In genomic region chr6:134110206-134110605, GRCm38 (mm10) we compare ENCODE assay signal across 18 mouse cellular contexts.
DNase-seq lines count a peak whose midpoint lies in the region; ATAC-seq and TF ChIP-seq lines count a peak whose summit lies in the region.
"Had no signal": no experiment of that assay in that cellular context is flagged by ENCODE, and none has a peak within 500 bp of the region (broad histone marks: within the 10 kb centered on the region; RNA-seq: fewer than 3 reads in every experiment).

No protein-coding gene starts in this region.

- no peaks in the 10 kb centered on the region for H3K36me3 ChIP-seq in liver, postnatal 0 days (replicated peaks; ENCODE audit: insufficient read depth, low read length)
- H3K36me3 ChIP-seq in liver, embryonic 11.5 days (ENCODE audit: control insufficient read depth, insufficient read depth, low read length) = 0 out of 2 replicates have a peak, but pooled peaks cover 2% of the 10 kb centered on the region
- H3K36me3 ChIP-seq in forebrain, embryonic 14.5 days (ENCODE audit: control insufficient read depth, insufficient read depth, low read length) = no peaks in the 10 kb centered on the region

- H3K4me2 ChIP-seq in liver, postnatal 0 days (ENCODE audit: low read depth, low read length) = no peak overlapping the region
- H3K4me2 ChIP-seq in liver, embryonic 11.5 days = no peak overlapping the region
- no peak overlapping the region for H3K4me2 ChIP-seq in forebrain, embryonic 14.5 days (ENCODE audit: low read length)
- H3K4me2 ChIP-seq: embryonic facial prominence, embryonic 12.5 days; forebrain, embryonic 13.5 days had no signal

- H3K4me3 ChIP-seq in liver, postnatal 0 days (ENCODE audit: low read depth, low read length) = no peak overlapping the region
- H3K4me3 ChIP-seq in liver, embryonic 11.5 days (ENCODE audit: low read depth, low read length) = no peak overlapping the region
- H3K4me3 ChIP-seq in forebrain, embryonic 14.5 days (ENCODE audit: low read depth, low read length) = no peak overlapping the region
- H3K4me3 ChIP-seq: embryonic facial prominence, embryonic 10.5 days; embryonic facial prominence, embryonic 12.5 days; forebrain, embryonic 13.5 days had no signal

- 77% methylated on average over 5 of the region's 5 CpGs for WGBS in liver, postnatal 0 days (ENCODE audit: insufficient replicate concordance)
- 89% methylated on average over 5 of the region's 5 CpGs for WGBS in liver, embryonic 11.5 days
- 94% methylated on average over 5 of the region's 5 CpGs for WGBS in forebrain, embryonic 14.5 days

- TF ChIP-seq CTCF in liver, postnatal 0 days (IDR thresholded peaks at IDR 0.05; ENCODE audit: low read depth) = no peak

- TF ChIP-seq EP300 in liver, postnatal 0 days (IDR thresholded peaks at IDR 0.05; ENCODE audit: low read depth) = 0 out of 2 replicates have a peak, but pooled peaks have one; percentile 25

- peaks cover 11% of the 10 kb centered on the region; the same call in 1 of the 2 replicates for H3K4me1 ChIP-seq in liver, postnatal 0 days (ENCODE audit: insufficient read depth)
- peaks cover 28% of the 10 kb centered on the region for H3K4me1 ChIP-seq in liver, embryonic 11.5 days (replicated peaks; ENCODE audit: control insufficient read depth, insufficient read depth, low read length)
- peaks cover 7% of the 10 kb centered on the region; the same call in 1 of the 2 replicates for H3K4me1 ChIP-seq in forebrain, embryonic 14.5 days (ENCODE audit: control insufficient read depth, insufficient read depth, low read length)

- DNase-seq in liver, postnatal 0 days = no peak
- DNase-seq in liver, embryonic 11.5 days (ENCODE audit: low spot score) = no peak
- peak; percentile 89 for DNase-seq in fat pad, adult 2 months (ENCODE audit: extremely low read depth, low read depth, low spot score)
- DNase-seq in lung, postnatal 14 days = no peak
- no peak for DNase-seq in forebrain, embryonic 14.5 days (ENCODE audit: low spot score)
- DNase-seq: adrenal gland, adult 2 months; adrenal gland, postnatal 10 days; adrenal gland, postnatal 25 days; cerebellum, adult 11-12 months; cerebellum, adult 2 months; cerebellum, adult 9-10 months; cerebellum, postnatal 10 days; cerebellum, postnatal 25 days had no signal

- no peaks in the 10 kb centered on the region for H3K27me3 ChIP-seq in liver, postnatal 0 days (ENCODE audit: insufficient read depth, low read length)
- H3K27me3 ChIP-seq in liver, embryonic 11.5 days (replicated peaks; ENCODE audit: control insufficient read depth, insufficient read depth, low read length) = no peaks in the 10 kb centered on the region
- H3K27me3 ChIP-seq in forebrain, embryonic 14.5 days (replicated peaks; ENCODE audit: control insufficient read depth, insufficient read depth, low read length) = no peaks in the 10 kb centered on the region
- H3K27me3 ChIP-seq: embryonic facial prominence, embryonic 12.5 days; forebrain, embryonic 13.5 days had no signal

- no peak overlapping the region for H3K27ac ChIP-seq in liver, postnatal 0 days (ENCODE audit: low read depth)
- H3K27ac ChIP-seq in liver, embryonic 11.5 days (ENCODE audit: low read depth, low read length) = no peak overlapping the region
- H3K27ac ChIP-seq in forebrain, embryonic 14.5 days (ENCODE audit: low read depth, low read length) = no peak overlapping the region
- H3K27ac ChIP-seq: embryonic facial prominence, embryonic 10.5 days; embryonic facial prominence, embryonic 12.5 days; forebrain, embryonic 13.5 days had no signal

- ATAC-seq in liver, postnatal 0 days = no peak
- no peak for ATAC-seq in liver, embryonic 11.5 days (replicated peaks; ENCODE audit: low FRiP score)
- peak; percentile 46 for ATAC-seq in megakaryocyte, adult 5-6 weeks (ENCODE audit: poor library complexity, severe bottlenecking)
- no peak for ATAC-seq in forebrain, embryonic 14.5 days
- ATAC-seq: forebrain, embryonic 13.5 days; forebrain, embryonic 16.5 days had no signal

- no peak overlapping the region for H3K9ac ChIP-seq in liver, postnatal 0 days (replicated peaks)
- no peak overlapping the region for H3K9ac ChIP-seq in liver, embryonic 11.5 days (ENCODE audit: low read depth, low read length)
- no peak overlapping the region for H3K9ac ChIP-seq in forebrain, embryonic 14.5 days (ENCODE audit: low read length)
- H3K9ac ChIP-seq: embryonic facial prominence, embryonic 12.5 days; forebrain, embryonic 13.5 days had no signal

- no peaks in the 10 kb centered on the region for H3K9me3 ChIP-seq in liver, postnatal 0 days (ENCODE audit: low read length)
- H3K9me3 ChIP-seq in liver, embryonic 11.5 days (ENCODE audit: control insufficient read depth, low read length) = no peaks in the 10 kb centered on the region
- no peaks in the 10 kb centered on the region for H3K9me3 ChIP-seq in forebrain, embryonic 14.5 days (replicated peaks; ENCODE audit: control insufficient read depth, low read length)
- H3K9me3 ChIP-seq: embryonic facial prominence, embryonic 10.5 days; embryonic facial prominence, embryonic 12.5 days had no signal
